Mouse (Mus musculus) G1E (cell line): ENCODE data around the gene Nxf7.
"Not testable (repeated sequence)": the region's sequence is repeated elsewhere in the genome, so short reads cannot be mapped to it uniquely, and the experiment has no call there.

Experiments
- CTCF ChIP-seq: IDR thresholded peaks from 2 replicates; pipeline ENCODE4 v1.5.1; 2012; ENCODE audit warnings: low read depth, low read length, inconsistent platforms, mixed read lengths
- GATA1 ChIP-seq: IDR thresholded peaks from 2 replicates; pipeline ENCODE4 v1.6.1; 2012; ENCODE audit warnings: borderline replicate concordance, low read length, inconsistent platforms, mixed read lengths
- TAL1 ChIP-seq: conservative IDR thresholded peaks from 2 replicates; pipeline ENCODE4 v1.6.1; 2012; ENCODE audit warnings: low read depth, low read length, inconsistent platforms, mixed read lengths

GRCm38 (mm10) chrX:135561693-135562092 lies 36.9 kb downstream of the Nxf7 start:
- not testable (repeated sequence) for TF ChIP-seq CTCF, GATA1, TAL1
